Mouse (Mus musculus) ES-E14 (cell line): ENCODE results near the gene Rmnd1.

Experiments used
- CHD2 ChIP-seq: IDR thresholded peaks from 2 replicates; pipeline ENCODE4 v1.6.1; 2014; ENCODE audit warnings: mild to moderate bottlenecking, low read depth, low read length, inconsistent platforms
- HCFC1 ChIP-seq: IDR thresholded peaks from 2 replicates; pipeline ENCODE4 v1.6.1; 2012; ENCODE audit warnings: low read length, inconsistent platforms, borderline replicate concordance; ENCODE audit not compliant: insufficient read depth
- ZC3H11A ChIP-seq: IDR thresholded peaks from 2 replicates; pipeline ENCODE4 v1.6.1; 2012; ENCODE audit warnings: low read depth, mild to moderate bottlenecking, inconsistent platforms, low read length, borderline replicate concordance
- ZNF384 ChIP-seq: IDR thresholded peaks from 2 replicates; pipeline ENCODE4 v1.6.1; 2012; ENCODE audit warnings: low read depth, low read length, inconsistent platforms

DNA sequence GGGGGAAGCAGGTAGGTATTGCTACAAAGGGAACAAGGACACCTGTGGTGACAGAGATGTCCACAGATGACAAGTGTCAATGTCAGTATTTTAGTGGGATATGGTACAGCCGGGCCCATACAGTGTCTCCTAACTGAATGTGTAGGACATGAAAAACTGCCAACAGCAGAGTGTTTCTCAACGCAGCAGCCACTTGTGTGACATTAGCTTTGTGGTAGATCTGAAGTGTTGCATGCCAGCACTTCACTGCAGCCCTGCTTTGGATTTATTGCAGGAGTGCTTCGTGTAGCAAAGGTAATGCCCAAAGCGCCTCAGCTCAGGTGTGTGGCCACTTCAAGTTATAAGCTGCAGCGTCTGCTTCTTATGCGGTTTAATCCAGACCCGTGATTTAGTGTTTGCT, 55.3 kb downstream of the Rmnd1 start:
- no peak for TF ChIP-seq HCFC1
- TF ChIP-seq ZNF384: no peak
- no peak for TF ChIP-seq ZC3H11A
- TF ChIP-seq CHD2: no peak
